Mouse (Mus musculus): ENCODE measurements around the gene Gmnn.
"Not testable (repeated sequence)": the region's sequence is repeated elsewhere in the genome, so short reads cannot be mapped to it uniquely, and the experiment has no call there.

Gene Gmnn

GRCm38 (mm10) chr13:24761403-24762227, at the start of gene Gmnn:
Gmnn (minus strand) TSS chr13:24761923.
- peak; percentile 94 for DNase-seq

GRCm38 (mm10) chr13:24806079-24806478, 44.4 kb upstream of the Gmnn start:
- DNase-seq, result no peak

GRCm38 (mm10) chr13:24803196-24803595, 41.5 kb upstream of the Gmnn start:
- DNase-seq, result no peak

GRCm38 (mm10) chr13:24802131-24802691, 40.5 kb upstream of the Gmnn start:
- DNase-seq, result peak; percentile 53

- DNase-seq, result no peak
These were observed 39.7 kb upstream of the Gmnn start, which contains the start of gene BC005537 for GRCm38 (mm10) chr13:24801308-24801921. BC005537 (plus strand) TSS chr13:24801657.

- DNase-seq, result peak; percentile 98
These were observed 39.1 kb upstream of the Gmnn start for GRCm38 (mm10) chr13:24800674-24801307.

GRCm38 (mm10) chr13:24799925-24800673, 38.4 kb upstream of the Gmnn start:
- DNase-seq, result peak; percentile 59

- DNase-seq, result no peak
These were observed 37.7 kb upstream of the Gmnn start for GRCm38 (mm10) chr13:24799378-24799777.

- no peak for DNase-seq
These were observed 37.0 kb upstream of the Gmnn start for GRCm38 (mm10) chr13:24798686-24799085.

GRCm38 (mm10) chr13:24792411-24793045, 30.8 kb upstream of the Gmnn start:
- DNase-seq, result no peak

GRCm38 (mm10) chr13:24791349-24791748, 29.6 kb upstream of the Gmnn start:
- DNase-seq, result no peak

- no peak for DNase-seq
These were observed 25.8 kb upstream of the Gmnn start for GRCm38 (mm10) chr13:24787477-24787876.

- peak; percentile 77 for DNase-seq
These were observed 24.3 kb upstream of the Gmnn start for GRCm38 (mm10) chr13:24786014-24786490.

GRCm38 (mm10) chr13:24781916-24782315, 20.2 kb upstream of the Gmnn start:
- no peak for DNase-seq

- DNase-seq, result no peak
These were observed 17.1 kb upstream of the Gmnn start for GRCm38 (mm10) chr13:24778706-24779380.

- DNase-seq, result no peak
These were observed 16.3 kb upstream of the Gmnn start for GRCm38 (mm10) chr13:24778026-24778425.

- DNase-seq, result peak; percentile 84
These were observed 14.6 kb upstream of the Gmnn start for GRCm38 (mm10) chr13:24776146-24776844.

- DNase-seq, result not testable (repeated sequence)
These were observed 9.8 kb upstream of the Gmnn start for GRCm38 (mm10) chr13:24771482-24771881.

GRCm38 (mm10) chr13:24767809-24768208, 6.1 kb upstream of the Gmnn start:
- DNase-seq, result not testable (repeated sequence)

GRCm38 (mm10) chr13:24762254-24762653, 531 bp upstream of the Gmnn start:
- no peak for DNase-seq

GRCm38 (mm10) chr13:24761083-24761402, 680 bp downstream of the Gmnn start:
- no peak for DNase-seq

Measured in retina, postnatal 1 day (tissue).